Mouse (Mus musculus) lung, embryonic 14.5 days (tissue): ENCODE results near the gene Cntnap2. TPM values are rescaled to one million over a fixed set of nuclear protein-coding genes. Genes with fewer than 3 reads are reported as not detected.

ENCODE experiments used
- ATAC-seq: fragments of 200-750 bp; cut with Nextera tagmentation; 2 replicates; pipeline ENCODE4 v1.8.0; 2017; ENCODE audit warnings: mild to moderate bottlenecking, moderate TSS enrichment, moderate library complexity; ENCODE audit not compliant: insufficient read depth
- DNase-seq: peaks from one replicate; pipeline ENCODE4 v3.0.0-alpha.2; 2015
- H3K27ac ChIP-seq: fragments of 300-500 bp; sonication (generic); 2 replicates; pipeline ENCODE4 v1.5.1; 2014; ENCODE audit warnings: low read depth, mild to moderate bottlenecking, moderate library complexity
- H3K27me3 ChIP-seq: fragments of 300-500 bp; sonication (generic); 2 replicates; pipeline ENCODE4 v1.6.1; 2014; ENCODE audit warnings: low read length, control low read depth; ENCODE audit not compliant: insufficient read depth
- H3K36me3 ChIP-seq: fragments of 300-500 bp; sonication (generic); 2 replicates; pipeline ENCODE4 v1.6.1; 2014; ENCODE audit warnings: control low read depth; ENCODE audit not compliant: insufficient read depth
- H3K4me1 ChIP-seq: fragments of 300-500 bp; sonication (generic); 2 replicates; pipeline ENCODE4 v1.6.1; 2014; ENCODE audit warnings: antibody characterized with exemption, control low read depth; ENCODE audit not compliant: insufficient read depth
- H3K4me2 ChIP-seq: fragments of 300-500 bp; sonication (generic); 2 replicates; pipeline ENCODE4 v1.6.1; 2014; ENCODE audit warnings: mild to moderate bottlenecking
- H3K4me3 ChIP-seq: fragments of 300-500 bp; sonication (generic); 2 replicates; pipeline ENCODE4 v1.5.1; 2014; ENCODE audit warnings: low read depth, low read length
- H3K9ac ChIP-seq: fragments of 300-500 bp; sonication (generic); 2 replicates; pipeline ENCODE4 v1.6.1; 2014
- H3K9me3 ChIP-seq: fragments of 300-500 bp; sonication (generic); 2 replicates; pipeline ENCODE4 v1.6.1; 2016; ENCODE audit warnings: low read depth, low read length, control low read depth
- CTCF ChIP-seq: IDR thresholded peaks from 2 replicates; pipeline ENCODE4 v1.5.1; 2016; ENCODE audit warnings: antibody characterized with exemption, low read depth
- WGBS: fragments of 180-500 bp; shearing (Covaris S2); extraction: QIAGEN DNeasy Blood & Tissue Kit; methylation state at CpG from one replicate; pipeline ENCODE4 v1.1.7; 2014; 5-methylcytosine and 5-hydroxymethylcytosine counted together
- polyA plus RNA-seq: library from polyadenylated mRNA; unstranded; fragments of >200 nt; fragmentation: Nextera tagmentation; extraction: Ambion mirVana; gene quantifications from 2 replicates; pipeline ENCODE4 v1.2.1, GENCODE M21; 2014

Cntnap2 gene
- polyA plus RNA-seq, 1 experiment from 2014 or later = 1.0 TPM

DNA sequence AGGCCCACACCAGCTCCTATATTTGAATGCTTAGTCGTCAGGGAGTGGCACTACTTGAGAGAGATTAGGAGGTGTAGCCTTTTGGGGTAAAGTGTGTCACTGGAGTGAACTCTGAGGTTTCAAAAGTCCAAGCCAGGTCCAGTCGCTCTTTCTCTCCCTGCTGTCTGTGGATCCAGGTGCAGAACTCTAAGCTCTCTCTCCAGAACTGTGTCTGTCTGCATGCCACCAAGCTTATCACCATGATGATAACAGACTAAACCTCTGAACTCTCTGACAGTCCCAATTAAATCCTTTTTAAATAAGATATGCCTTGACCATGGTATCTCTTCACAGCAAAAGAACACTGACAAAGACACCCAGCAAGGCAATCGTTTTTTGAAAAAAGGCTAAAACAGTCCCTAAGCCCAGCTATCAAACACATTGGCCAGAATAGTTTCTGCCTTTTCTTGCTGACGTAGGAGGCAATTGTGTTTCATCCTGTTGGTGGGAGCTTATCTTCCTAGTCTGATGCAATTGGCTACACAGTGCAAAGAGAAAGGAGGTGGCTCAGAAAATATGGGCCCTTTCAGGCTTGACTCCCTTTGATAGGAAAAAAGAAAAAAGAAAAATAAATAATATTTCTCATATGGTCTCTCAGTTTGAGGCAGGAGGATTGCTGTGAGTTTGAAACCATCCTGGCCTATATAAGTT, 2281.8 kb downstream of the Cntnap2 start:
- Histone ChIP-seq H3K27ac (no peak overlapping the region), H3K4me3 (no peak overlapping the region), H3K4me2 (no peak overlapping the region), H3K27me3 (no peaks in the 10 kb centered on the region), H3K4me1 (no peaks in the 10 kb centered on the region), H3K9me3 (no peaks in the 10 kb centered on the region), H3K36me3 (no peaks in the 10 kb centered on the region), H3K9ac (no peak overlapping the region)
- TF ChIP-seq CTCF = no peak
- ATAC-seq (no peak), DNase-seq (no peak)
- WGBS = 55% methylated on average over 4 of the region's 4 CpGs

DNA sequence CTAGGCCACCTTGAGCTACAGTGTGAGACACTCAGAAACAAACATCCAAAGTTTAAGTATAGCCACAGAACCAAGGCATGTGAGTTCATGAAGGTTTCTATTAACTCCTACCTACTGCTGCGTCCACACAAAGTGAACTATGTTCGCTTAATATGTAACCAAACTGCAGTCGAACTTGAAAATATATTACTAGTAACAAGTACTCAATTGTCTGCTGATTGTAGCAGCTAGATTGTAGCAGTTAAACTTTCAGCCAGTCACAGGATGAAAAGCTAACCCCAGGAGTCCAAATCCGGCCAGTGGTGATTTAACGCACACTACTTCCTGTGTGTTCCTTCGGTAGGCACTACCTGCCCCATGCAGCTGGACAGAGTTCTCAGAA, 2282.3 kb downstream of the Cntnap2 start:
- Histone ChIP-seq H3K27ac (no peak overlapping the region), H3K4me1 (no peaks in the 10 kb centered on the region), H3K36me3 (no peaks in the 10 kb centered on the region), H3K4me2 (no peak overlapping the region), H3K9me3 (no peaks in the 10 kb centered on the region), H3K4me3 (no peak overlapping the region), H3K9ac (no peak overlapping the region), H3K27me3 (no peaks in the 10 kb centered on the region)
- no peak for ATAC-seq
- 49% methylated on average over 6 of the region's 6 CpGs for WGBS
- no peak for TF ChIP-seq CTCF
- no peak for DNase-seq

DNA sequence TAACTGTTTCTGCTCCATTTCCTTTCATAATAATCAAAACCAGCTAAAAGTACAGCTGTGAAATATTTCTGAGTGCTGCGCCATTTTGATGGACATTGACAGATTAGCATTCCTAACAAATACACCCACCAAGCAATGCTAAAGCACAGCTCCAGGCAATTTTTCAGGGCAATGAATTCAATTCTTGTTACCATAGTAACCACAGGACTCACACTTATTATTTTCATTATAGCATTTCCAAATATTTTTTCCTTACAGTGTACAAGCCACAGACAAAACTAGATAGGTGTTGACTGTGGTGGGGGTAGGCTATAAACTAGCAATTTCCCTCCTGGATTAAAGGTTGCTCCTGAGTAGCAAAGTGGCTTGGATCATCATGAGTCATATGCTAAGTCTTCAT, 2284.1 kb downstream of the Cntnap2 start:
- H3K4me3 ChIP-seq = no peak overlapping the region
- no peaks in the 10 kb centered on the region for H3K9me3 ChIP-seq
- H3K9ac ChIP-seq = no peak overlapping the region
- H3K27ac ChIP-seq = no peak overlapping the region
- H3K4me2 ChIP-seq = no peak overlapping the region
- TF ChIP-seq CTCF = no peak
- DNase-seq = no peak
- ATAC-seq = no peak
- no peaks in the 10 kb centered on the region for H3K36me3 ChIP-seq
- WGBS = 91% methylated on average over 1 of the region's 1 CpGs
- H3K27me3 ChIP-seq = no peaks in the 10 kb centered on the region
- no peaks in the 10 kb centered on the region for H3K4me1 ChIP-seq

DNA sequence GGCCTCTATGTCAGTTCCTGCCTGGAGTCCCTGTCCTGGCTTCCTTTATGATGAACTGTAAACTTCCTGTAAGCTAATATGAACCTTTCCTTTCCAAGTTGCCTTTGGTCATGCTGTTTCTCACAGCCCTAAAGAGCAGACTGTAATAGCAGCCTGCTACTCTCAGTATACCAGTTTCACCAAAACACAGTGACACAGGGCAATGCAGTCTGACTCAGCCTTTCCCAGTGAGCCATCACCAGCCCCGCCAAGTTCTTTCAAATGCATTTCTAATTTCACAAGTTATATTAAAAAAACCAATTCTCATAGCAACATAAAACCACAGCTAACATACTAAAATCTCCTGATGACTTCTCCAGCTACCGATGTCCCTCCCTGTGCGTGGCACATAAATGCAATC, 2285.5 kb downstream of the Cntnap2 start:
- ATAC-seq = no peak
- no peaks in the 10 kb centered on the region for H3K4me1 ChIP-seq
- H3K27me3 ChIP-seq = no peaks in the 10 kb centered on the region
- no peak overlapping the region for H3K4me3 ChIP-seq
- H3K4me2 ChIP-seq = no peak overlapping the region
- H3K36me3 ChIP-seq = no peaks in the 10 kb centered on the region
- H3K9ac ChIP-seq = no peak overlapping the region
- no peaks in the 10 kb centered on the region for H3K9me3 ChIP-seq
- H3K27ac ChIP-seq = no peak overlapping the region
- no peak for TF ChIP-seq CTCF
- 67% methylated on average over 3 of the region's 3 CpGs for WGBS
- DNase-seq = no peak

DNA sequence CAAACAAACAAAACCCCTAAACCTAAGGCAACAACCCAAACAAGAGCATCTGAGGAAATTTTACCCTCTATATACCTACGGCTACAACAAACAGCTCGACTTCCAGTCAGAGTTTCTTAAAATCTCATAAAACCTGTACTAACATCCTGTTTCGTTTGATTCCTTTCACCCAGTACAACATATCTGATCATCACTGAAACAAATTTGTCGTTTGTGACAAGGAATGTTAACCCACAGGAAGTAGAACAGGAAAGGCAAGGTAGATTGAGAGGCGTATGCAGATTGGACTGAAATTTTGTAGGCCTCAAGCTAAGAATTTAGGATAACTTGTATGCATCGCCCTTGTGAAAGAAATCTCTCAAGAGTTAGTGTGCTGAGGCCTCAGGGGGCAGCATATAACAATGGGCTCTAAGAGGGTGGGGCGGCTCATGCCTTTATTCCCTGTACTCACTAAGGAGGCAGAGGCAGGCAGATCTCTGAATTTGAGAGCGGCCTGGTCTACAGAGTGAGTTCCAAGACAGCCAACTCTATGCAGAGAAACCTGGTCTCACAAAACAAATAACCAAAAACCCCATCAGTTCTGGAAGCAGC, 2291.0 kb downstream of the Cntnap2 start:
- H3K9ac ChIP-seq = no peak overlapping the region
- no peaks in the 10 kb centered on the region for H3K9me3 ChIP-seq
- H3K36me3 ChIP-seq = no peaks in the 10 kb centered on the region
- no peaks in the 10 kb centered on the region for H3K27me3 ChIP-seq
- no peak for TF ChIP-seq CTCF
- 87% methylated on average over 8 of the region's 8 CpGs for WGBS
- H3K27ac ChIP-seq = no peak overlapping the region
- H3K4me2 ChIP-seq = no peak overlapping the region
- no peaks in the 10 kb centered on the region for H3K4me1 ChIP-seq
- ATAC-seq = no peak
- H3K4me3 ChIP-seq = no peak overlapping the region
- DNase-seq = no peak
